Comparison of ENCODE assay signal across 18 mouse cellular contexts in genomic region chr13:38073374-38074307, GRCm38 (mm10). TPM values are rescaled to one million over a fixed set of nuclear protein-coding genes. Genes with fewer than 3 reads are reported as not detected.
DNase-seq lines count a peak whose midpoint lies in the region; ATAC-seq lines count a peak whose summit lies in the region.
"Had no signal": no experiment of that assay in that cellular context is flagged by ENCODE, and none has a peak within 500 bp of the region (broad histone marks: within the 10 kb centered on the region; RNA-seq: fewer than 3 reads in every experiment).

No protein-coding gene starts in this region.

- H3K27ac ChIP-seq in heart, embryonic 12.5 days (ENCODE audit: poor library complexity, severe bottlenecking) = peak overlapping the region; percentile 73
- H3K27ac ChIP-seq in intestine, embryonic 16.5 days (ENCODE audit: low read length) = no peak overlapping the region
- no peak overlapping the region for H3K27ac ChIP-seq in stomach, embryonic 15.5 days
- H3K27ac ChIP-seq: hindbrain, embryonic 15.5 days; left cerebral cortex, adult 2 months; limb, embryonic 15.5 days; neural tube, embryonic 15.5 days had no signal

- H3K4me2 ChIP-seq in heart, embryonic 12.5 days = peak overlapping the region; percentile 36
- H3K4me2 ChIP-seq in intestine, embryonic 16.5 days (ENCODE audit: low read depth, low read length) = no peak overlapping the region
- no peak overlapping the region for H3K4me2 ChIP-seq in stomach, embryonic 15.5 days
- H3K4me2 ChIP-seq: hindbrain, embryonic 15.5 days; limb, embryonic 15.5 days; neural tube, embryonic 15.5 days had no signal

- WGBS in heart, embryonic 12.5 days = 62% methylated on average over 18 of the region's 18 CpGs
- WGBS in intestine, embryonic 16.5 days = 65% methylated on average over 18 of the region's 18 CpGs
- 69% methylated on average over 18 of the region's 18 CpGs for WGBS in stomach, embryonic 15.5 days

- 0 out of 2 replicates have a peak, but pooled peaks have one; percentile 9 for ATAC-seq in heart, embryonic 12.5 days (ENCODE audit: insufficient number of reproducible peaks, low FRiP score)
- ATAC-seq in intestine, embryonic 16.5 days = peak; percentile 72
- ATAC-seq in stomach, embryonic 15.5 days (ENCODE audit: insufficient read depth, low FRiP score, low read depth) = 0 out of 2 replicates have a peak, but pooled peaks have one; percentile 14
- ATAC-seq: Patski had no signal

- H3K36me3 ChIP-seq in heart, embryonic 12.5 days = no peaks in the 10 kb centered on the region
- H3K36me3 ChIP-seq in intestine, embryonic 16.5 days (ENCODE audit: control insufficient read depth, insufficient read depth, low read length) = no peaks in the 10 kb centered on the region
- H3K36me3 ChIP-seq in stomach, embryonic 15.5 days = no peaks in the 10 kb centered on the region
- H3K36me3 ChIP-seq: hindbrain, embryonic 15.5 days; limb, embryonic 15.5 days; neural tube, embryonic 15.5 days had no signal

- H3K9ac ChIP-seq in heart, embryonic 12.5 days = peak overlapping the region; percentile 34; the same call in 1 of the 2 replicates
- H3K9ac ChIP-seq in intestine, embryonic 16.5 days (ENCODE audit: low read depth, low read length) = peak overlapping the region; percentile 21; the same call in 1 of the 2 replicates
- no peak overlapping the region for H3K9ac ChIP-seq in stomach, embryonic 15.5 days
- H3K9ac ChIP-seq: hindbrain, embryonic 15.5 days; limb, embryonic 15.5 days; neural tube, embryonic 15.5 days had no signal

- no peaks in the 10 kb centered on the region for H3K27me3 ChIP-seq in heart, embryonic 12.5 days (replicated peaks)
- no peaks in the 10 kb centered on the region for H3K27me3 ChIP-seq in intestine, embryonic 16.5 days (replicated peaks; ENCODE audit: control insufficient read depth, insufficient read depth, low read length)
- H3K27me3 ChIP-seq in stomach, embryonic 15.5 days (replicated peaks) = no peaks in the 10 kb centered on the region
- H3K27me3 ChIP-seq: CH12.LX; hindbrain, embryonic 15.5 days; limb, embryonic 15.5 days; neural tube, embryonic 15.5 days; Patski had no signal

- peak; percentile 27 for DNase-seq in embryo, embryonic 10 days (ENCODE audit: low spot score)
- no peak for DNase-seq in embryo, embryonic 11 days
- DNase-seq in ovary, postnatal 10 days (ENCODE audit: low spot score) = no peak
- no peak for DNase-seq in testis, postnatal 10 days (ENCODE audit: low spot score)
- no peak for DNase-seq in lung, adult 18-20 months
- DNase-seq: cerebellum, adult 2 months; spleen, adult 18-20 months; thymus, adult 2 months had no signal

- no peaks in the 10 kb centered on the region for H3K9me3 ChIP-seq in heart, embryonic 12.5 days (replicated peaks)
- H3K9me3 ChIP-seq in intestine, embryonic 16.5 days (ENCODE audit: control insufficient read depth, low read length) = no peaks in the 10 kb centered on the region
- no peaks in the 10 kb centered on the region for H3K9me3 ChIP-seq in stomach, embryonic 15.5 days
- H3K9me3 ChIP-seq: hindbrain, embryonic 15.5 days; limb, embryonic 15.5 days; neural tube, embryonic 15.5 days had no signal

- peaks cover 31% of the 10 kb centered on the region for H3K4me1 ChIP-seq in heart, embryonic 12.5 days (replicated peaks)
- peaks cover 9% of the 10 kb centered on the region for H3K4me1 ChIP-seq in intestine, embryonic 16.5 days (ENCODE audit: control insufficient read depth, insufficient read depth, low read length)
- H3K4me1 ChIP-seq in stomach, embryonic 15.5 days = 0 out of 2 replicates have a peak, but pooled peaks cover 4% of the 10 kb centered on the region
- H3K4me1 ChIP-seq: hindbrain, embryonic 15.5 days; neural tube, embryonic 15.5 days had no signal

- H3K4me3 ChIP-seq in heart, embryonic 12.5 days = no peak overlapping the region
- no peak overlapping the region for H3K4me3 ChIP-seq in intestine, embryonic 16.5 days (ENCODE audit: low read length)
- no peak overlapping the region for H3K4me3 ChIP-seq in stomach, embryonic 15.5 days (replicated peaks)
- H3K4me3 ChIP-seq: erythroblast, embryonic 14.5 days; hindbrain, embryonic 15.5 days; left cerebral cortex, adult 2 months; limb, embryonic 15.5 days; neural tube, embryonic 15.5 days had no signal

RNA-seq across cellular contexts. Expression of gene Cage1, which starts 36.8 kb away (rescaled TPM):
- polyA plus RNA-seq in heart, embryonic 12.5 days (2016; fragmentation: Nextera tagmentation; extraction: Ambion mirVana) = 1.3 TPM in 2 replicates
- polyA plus RNA-seq in intestine, embryonic 16.5 days (2015; fragmentation: Nextera tagmentation; extraction: Ambion mirVana) = 0.89 and 0.93 TPM in 2 replicates
- 0.98 and 1.2 TPM in 2 replicates for polyA plus RNA-seq in stomach, embryonic 15.5 days (2015; fragmentation: Nextera tagmentation; extraction: Ambion mirVana)

RNA-seq across cellular contexts. Expression of gene Riok1, which starts 36.8 kb away (rescaled TPM):
- 34.2 and 36.7 TPM in 2 replicates for polyA plus RNA-seq in heart, embryonic 12.5 days (2016; fragmentation: Nextera tagmentation; extraction: Ambion mirVana)
- polyA plus RNA-seq in intestine, embryonic 16.5 days (2015; fragmentation: Nextera tagmentation; extraction: Ambion mirVana) = 33.3 and 37.7 TPM in 2 replicates
- polyA plus RNA-seq in stomach, embryonic 15.5 days (2015; fragmentation: Nextera tagmentation; extraction: Ambion mirVana) = 48.1 and 51.1 TPM in 2 replicates

Comparison
In these comparisons a context has a peak if more than half of its experiments do, and no peak if none do; other contexts are left out.
1. ATAC-seq: peak in every context shown above with its lines; median percentile 72 in intestine, embryonic 16.5 days; 14 in stomach, embryonic 15.5 days; 9 in heart, embryonic 12.5 days.